Comparison of ENCODE assay signal across 8 mouse cellular contexts in the genomic region with DNA sequence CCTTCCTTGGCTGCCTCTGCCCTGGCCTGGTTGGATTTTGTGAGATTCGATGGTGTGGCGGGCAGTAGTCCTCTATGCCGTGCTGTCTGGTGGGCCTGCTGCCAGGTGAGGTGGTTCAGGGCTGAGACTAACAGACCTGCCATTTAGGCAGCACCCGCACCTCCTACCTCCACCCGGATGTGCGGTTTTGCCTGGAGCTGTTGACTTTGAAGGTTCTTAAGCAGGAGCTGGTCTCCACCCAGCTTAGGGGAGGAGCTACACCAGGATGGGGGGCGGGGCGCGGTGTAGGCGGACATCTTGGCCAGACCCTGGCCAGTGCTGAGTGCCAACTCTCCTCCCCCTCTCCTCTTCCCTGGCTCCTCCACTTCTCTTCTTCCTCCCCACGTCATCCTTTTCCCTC. TPM values are rescaled to one million over a fixed set of nuclear protein-coding genes. Genes with fewer than 3 reads are reported as not detected.
A peak's percentile ranks its signal among the peaks of the same experiment; 100 is the strongest.
DNase-seq lines count a peak whose midpoint lies in the region; ATAC-seq and TF ChIP-seq lines count a peak whose summit lies in the region.

No protein-coding gene starts in this region.

- 40% methylated on average over 11 of the region's 11 CpGs for WGBS in embryonic facial prominence, embryonic 14.5 days
- 28% methylated on average over 11 of the region's 11 CpGs for WGBS in liver, postnatal 0 days (ENCODE audit: insufficient replicate concordance)
- WGBS in hindbrain, embryonic 14.5 days: 66% methylated on average over 11 of the region's 11 CpGs

- no peak overlapping the region for H3K4me2 ChIP-seq in embryonic facial prominence, embryonic 14.5 days (ENCODE audit: low read depth, low read length)
- H3K4me2 ChIP-seq in liver, postnatal 0 days (ENCODE audit: low read depth, low read length): no peak overlapping the region
- no peak overlapping the region for H3K4me2 ChIP-seq in hindbrain, embryonic 14.5 days (replicated peaks)

- TF ChIP-seq EP300 in liver, postnatal 0 days (IDR thresholded peaks at IDR 0.05; ENCODE audit: low read depth): no peak

- no peak overlapping the region for H3K9ac ChIP-seq in embryonic facial prominence, embryonic 14.5 days (ENCODE audit: low read depth, low read length)
- no peak overlapping the region for H3K9ac ChIP-seq in liver, postnatal 0 days (replicated peaks)
- no peak overlapping the region for H3K9ac ChIP-seq in hindbrain, embryonic 14.5 days

- TF ChIP-seq CTCF in liver, postnatal 0 days (IDR thresholded peaks at IDR 0.05; ENCODE audit: low read depth): no peak

- DNase-seq in left cerebral cortex, postnatal 14 days (ENCODE audit: low spot score in 2 of 2): peak; percentile 27 to 41
- no peak for DNase-seq in left cerebral cortex, adult 11 months (ENCODE audit: low spot score)
- peak; percentile 94 for DNase-seq in ZHBTc4 (ENCODE audit: low read depth, low spot score)
- DNase-seq in embryonic facial prominence, embryonic 14.5 days (ENCODE audit: low spot score): peak; percentile 82
- peak; percentile 66 for DNase-seq in kidney, adult 18-20 months
- peak; percentile 69 for DNase-seq in liver, postnatal 0 days
- DNase-seq in spleen, postnatal 14 days (ENCODE audit: low spot score in 2 of 2): peak; percentile 69 to 77
- no peak for DNase-seq in hindbrain, embryonic 14.5 days (ENCODE audit: low spot score)

- peaks cover 16% of the 10 kb centered on the region; the same call in 1 of the 2 replicates for H3K4me1 ChIP-seq in embryonic facial prominence, embryonic 14.5 days (ENCODE audit: control insufficient read depth, insufficient read depth, low read length)
- peaks cover 13% of the 10 kb centered on the region; the same call in 1 of the 2 replicates for H3K4me1 ChIP-seq in liver, postnatal 0 days (ENCODE audit: insufficient read depth)
- H3K4me1 ChIP-seq in hindbrain, embryonic 14.5 days (replicated peaks; ENCODE audit: control insufficient read depth, insufficient read depth, low read length): no peaks in the 10 kb centered on the region

- intact Hi-C loops in left cerebral cortex, postnatal 14 days (cut with DNase I): loop anchor here (5.0 kb wide), 1 partner anchor 40 kb away; the partner anchor contains the start of gene Lfng

- H3K4me3 ChIP-seq in embryonic facial prominence, embryonic 14.5 days (ENCODE audit: low read depth, low read length): no peak overlapping the region
- no peak overlapping the region for H3K4me3 ChIP-seq in liver, postnatal 0 days (ENCODE audit: low read depth, low read length)
- H3K4me3 ChIP-seq in hindbrain, embryonic 14.5 days (replicated peaks; ENCODE audit: low read length): no peak overlapping the region

- H3K9me3 ChIP-seq in embryonic facial prominence, embryonic 14.5 days (ENCODE audit: control insufficient read depth, low read length): no peaks in the 10 kb centered on the region
- no peaks in the 10 kb centered on the region for H3K9me3 ChIP-seq in liver, postnatal 0 days (ENCODE audit: low read length)
- no peaks in the 10 kb centered on the region for H3K9me3 ChIP-seq in hindbrain, embryonic 14.5 days (ENCODE audit: control insufficient read depth, low read length)

- no peaks in the 10 kb centered on the region for H3K27me3 ChIP-seq in embryonic facial prominence, embryonic 14.5 days (replicated peaks; ENCODE audit: control insufficient read depth, insufficient read depth, low read length)
- H3K27me3 ChIP-seq in liver, postnatal 0 days (ENCODE audit: insufficient read depth, low read length): no peaks in the 10 kb centered on the region
- H3K27me3 ChIP-seq in hindbrain, embryonic 14.5 days (ENCODE audit: control insufficient read depth, insufficient read depth, low read length): no peaks in the 10 kb centered on the region

- ATAC-seq in embryonic facial prominence, embryonic 14.5 days (ENCODE audit: low read depth): peak; percentile 28; the same call in 1 of the 2 replicates
- 0 out of 2 replicates have a peak, but pooled peaks have one; percentile 49 for ATAC-seq in liver, postnatal 0 days
- ATAC-seq in hindbrain, embryonic 14.5 days (ENCODE audit: low FRiP score): no peak

- no peak overlapping the region for H3K27ac ChIP-seq in embryonic facial prominence, embryonic 14.5 days (replicated peaks; ENCODE audit: low read depth, low read length)
- H3K27ac ChIP-seq in liver, postnatal 0 days (ENCODE audit: low read depth): no peak overlapping the region
- no peak overlapping the region for H3K27ac ChIP-seq in hindbrain, embryonic 14.5 days

- H3K36me3 ChIP-seq in embryonic facial prominence, embryonic 14.5 days (ENCODE audit: control insufficient read depth, insufficient read depth, low read length): no peaks in the 10 kb centered on the region
- H3K36me3 ChIP-seq in liver, postnatal 0 days (replicated peaks; ENCODE audit: insufficient read depth, low read length): no peaks in the 10 kb centered on the region
- no peaks in the 10 kb centered on the region for H3K36me3 ChIP-seq in hindbrain, embryonic 14.5 days (replicated peaks; ENCODE audit: control insufficient read depth, insufficient read depth)

RNA-seq across cellular contexts. Expression of gene Grifin, which starts 2.5 kb away (rescaled TPM):
- not detected for total RNA-seq in left cerebral cortex, postnatal 14 days (2021)
- polyA plus RNA-seq in embryonic facial prominence, embryonic 14.5 days (2014; fragmentation: Nextera tagmentation; extraction: Ambion mirVana): not detected in 2 replicates
- not detected in 2 replicates for polyA plus RNA-seq in liver, postnatal 0 days (2015; fragmentation: Nextera tagmentation; extraction: Ambion mirVana)
- 0.61 TPM in 1 of 2 replicates, not detected in the other for polyA plus RNA-seq in hindbrain, embryonic 14.5 days (2014; fragmentation: Nextera tagmentation; extraction: Ambion mirVana)

RNA-seq across cellular contexts. Expression of gene Lfng, which starts 39.8 kb away (rescaled TPM):
- 10 to 100 TPM; 18.8 to 28.4 TPM for total RNA-seq in left cerebral cortex, postnatal 14 days (2021)
- polyA plus RNA-seq in embryonic facial prominence, embryonic 14.5 days (2014; fragmentation: Nextera tagmentation; extraction: Ambion mirVana): 24.6 and 27.9 TPM in 2 replicates
- 5.0 and 5.9 TPM in 2 replicates for polyA plus RNA-seq in liver, postnatal 0 days (2015; fragmentation: Nextera tagmentation; extraction: Ambion mirVana)
- polyA plus RNA-seq in hindbrain, embryonic 14.5 days (2014; fragmentation: Nextera tagmentation; extraction: Ambion mirVana): 25.7 and 30.1 TPM in 2 replicates

Comparison
In these comparisons a context has a peak if more than half of its experiments do, and no peak if none do; other contexts are left out.
1. DNase-seq: peak in left cerebral cortex, postnatal 14 days (2 of 2), ZHBTc4 (single experiment), embryonic facial prominence, embryonic 14.5 days (single experiment), kidney, adult 18-20 months (single experiment), liver, postnatal 0 days (single experiment) and spleen, postnatal 14 days (2 of 2); none in left cerebral cortex, adult 11 months (single experiment) and hindbrain, embryonic 14.5 days (single experiment).